Mouse (Mus musculus) testis, adult 2 months (tissue): ENCODE measurements around the gene 3110082I17Rik. TPM values are rescaled to one million over a fixed set of nuclear protein-coding genes. Genes with fewer than 3 reads are reported as not detected.
A peak's percentile ranks its signal among the peaks of the same experiment; 100 is the strongest.

Experiments
- H3K27ac ChIP-seq: fragments of 200-500 bp; 2 replicates; pipeline ENCODE4 v1.5.1; 2012; ENCODE audit warnings: low read depth, low read length; ENCODE audit not compliant: control insufficient read depth, insufficient read depth
- H3K27me3 ChIP-seq: fragments of 200-500 bp; 2 replicates; pipeline ENCODE4 v1.6.1; 2012; ENCODE audit warnings: mild to moderate bottlenecking, low read length, moderate library complexity; ENCODE audit not compliant: control insufficient read depth, insufficient read depth
- H3K36me3 ChIP-seq: fragments of 200-500 bp; 2 replicates; pipeline ENCODE4 v1.6.1; 2012; ENCODE audit warnings: mild to moderate bottlenecking, low read length; ENCODE audit not compliant: control insufficient read depth, insufficient read depth
- H3K4me1 ChIP-seq: fragments of 200-500 bp; 2 replicates; pipeline ENCODE4 v1.6.1; 2012; ENCODE audit warnings: low read length; ENCODE audit not compliant: control insufficient read depth, insufficient read depth
- H3K4me3 ChIP-seq: fragments of 200-500 bp; 2 replicates; pipeline ENCODE4 v1.5.1; 2012; ENCODE audit warnings: low read depth, mild to moderate bottlenecking, low read length, moderate library complexity, mixed read lengths; ENCODE audit not compliant: control insufficient read depth
- CTCF ChIP-seq: fragments of 200-500 bp; IDR thresholded peaks from 2 replicates; pipeline ENCODE4 v1.5.1; 2012; ENCODE audit warnings: low read depth, mild to moderate bottlenecking, inconsistent platforms, low read length, moderate library complexity; ENCODE audit not compliant: control insufficient read depth, insufficient read depth, insufficient replicate concordance
- POLR2A ChIP-seq: fragments of 200-500 bp; IDR thresholded peaks from 2 replicates; pipeline ENCODE4 v1.6.1; 2012; ENCODE audit warnings: low read depth, mild to moderate bottlenecking, inconsistent platforms, low read length, moderate library complexity; ENCODE audit not compliant: control insufficient read depth
- polyA plus RNA-seq: library from polyadenylated mRNA; depleted of rRNA; stranded (reverse); fragments of >200 nt; gene quantifications from 2 replicates; pipeline ENCODE4 v1.2.3, GENCODE M21; 2012

Gene 3110082I17Rik
- polyA plus RNA-seq, 1 experiment, result 14.9 TPM

DNA sequence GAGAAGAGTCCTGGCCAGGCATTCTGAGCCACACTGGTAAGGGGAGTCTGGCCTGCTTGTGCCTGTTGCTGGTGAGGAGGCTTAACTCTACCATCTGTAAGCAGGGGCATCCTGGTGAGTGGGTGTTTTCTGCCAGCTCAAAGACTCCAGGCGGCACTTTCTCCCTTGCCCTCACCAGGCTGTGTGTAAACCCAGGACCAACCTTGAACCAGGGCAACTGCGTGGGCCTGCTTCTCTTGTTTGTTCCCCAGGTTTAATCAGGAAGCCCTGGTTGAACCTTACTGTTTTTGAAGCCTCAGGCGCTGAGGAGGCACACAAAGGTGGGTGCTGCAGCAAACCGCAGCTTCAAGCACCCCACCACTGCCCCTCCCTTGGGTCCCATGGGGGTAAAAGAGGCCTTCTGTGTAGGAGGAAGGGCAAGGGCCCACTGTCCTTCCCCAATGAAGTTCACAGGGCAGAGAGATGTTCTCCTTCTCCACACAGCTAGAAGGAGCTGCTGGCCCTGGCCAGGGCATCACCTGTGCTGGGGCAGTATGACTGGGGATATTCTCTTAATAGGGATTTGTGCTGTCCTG lies 92.4 kb downstream of the 3110082I17Rik start:
- Histone ChIP-seq H3K4me3 (no peak overlapping the region), H3K27ac (no peak overlapping the region), H3K27me3 (no peaks in the 10 kb centered on the region), H3K4me1 (peaks cover 13% of the 10 kb centered on the region), H3K36me3 (no peaks in the 10 kb centered on the region)
- TF ChIP-seq POLR2A, result no peak
- no peak for TF ChIP-seq CTCF

DNA sequence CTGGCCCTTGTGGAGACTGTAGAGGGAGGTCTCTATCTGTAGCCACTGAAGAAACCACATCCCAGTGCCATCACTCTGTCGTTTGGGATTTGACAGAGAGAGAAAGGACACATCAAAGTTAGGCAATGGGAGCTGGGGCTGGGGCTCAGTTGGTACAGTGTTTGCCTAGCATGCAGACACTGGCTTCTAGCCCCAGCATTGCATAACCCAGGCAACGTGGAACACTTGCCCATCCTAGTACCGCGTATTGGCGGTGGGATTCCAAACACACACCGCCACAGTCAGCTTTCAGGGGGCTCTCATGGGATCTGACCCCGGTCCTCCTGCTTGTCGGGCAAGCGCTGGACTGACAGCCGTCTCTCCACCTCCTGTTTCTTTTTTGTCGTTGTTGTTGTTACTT lies 93.8 kb downstream of the 3110082I17Rik start:
- peaks cover 7% of the 10 kb centered on the region for H3K4me1 ChIP-seq
- no peak overlapping the region for H3K27ac ChIP-seq
- H3K36me3 ChIP-seq, result no peaks in the 10 kb centered on the region
- TF ChIP-seq CTCF (no peak), POLR2A (no peak)
- no peaks in the 10 kb centered on the region for H3K27me3 ChIP-seq
- H3K4me3 ChIP-seq, result no peak overlapping the region

- Histone ChIP-seq H3K4me1 (peaks cover 5% of the 10 kb centered on the region), H3K4me3 (no peak overlapping the region)
These were observed 94.5 kb downstream of the 3110082I17Rik start for GRCm38 (mm10) chr5:139365827-139366226.

GRCm38 (mm10) chr5:139364911-139365571 lies 95.3 kb downstream of the 3110082I17Rik start:
- Histone ChIP-seq H3K27ac (no peak overlapping the region), H3K4me3 (no peak overlapping the region), H3K27me3 (no peaks in the 10 kb centered on the region), H3K36me3 (no peaks in the 10 kb centered on the region), H3K4me1 (peaks cover 5% of the 10 kb centered on the region)
- TF ChIP-seq POLR2A (no peak), CTCF (no peak)

More at GRCm38 (mm10) chr5:139365827-139366226, 94.5 kb downstream of the 3110082I17Rik start:
- no peak for TF ChIP-seq CTCF
- no peak for TF ChIP-seq POLR2A
- H3K27me3 ChIP-seq, result no peaks in the 10 kb centered on the region
- H3K27ac ChIP-seq, result no peak overlapping the region
- no peaks in the 10 kb centered on the region for H3K36me3 ChIP-seq

- Histone ChIP-seq H3K36me3 (no peaks in the 10 kb centered on the region), H3K27me3 (no peaks in the 10 kb centered on the region), H3K4me3 (no peak overlapping the region), H3K4me1 (peaks cover 5% of the 10 kb centered on the region), H3K27ac (no peak overlapping the region)
- no peak for TF ChIP-seq POLR2A
- TF ChIP-seq CTCF, result peak; percentile 90
These were observed 95.9 kb downstream of the 3110082I17Rik start for GRCm38 (mm10) chr5:139364260-139364910.

DNA sequence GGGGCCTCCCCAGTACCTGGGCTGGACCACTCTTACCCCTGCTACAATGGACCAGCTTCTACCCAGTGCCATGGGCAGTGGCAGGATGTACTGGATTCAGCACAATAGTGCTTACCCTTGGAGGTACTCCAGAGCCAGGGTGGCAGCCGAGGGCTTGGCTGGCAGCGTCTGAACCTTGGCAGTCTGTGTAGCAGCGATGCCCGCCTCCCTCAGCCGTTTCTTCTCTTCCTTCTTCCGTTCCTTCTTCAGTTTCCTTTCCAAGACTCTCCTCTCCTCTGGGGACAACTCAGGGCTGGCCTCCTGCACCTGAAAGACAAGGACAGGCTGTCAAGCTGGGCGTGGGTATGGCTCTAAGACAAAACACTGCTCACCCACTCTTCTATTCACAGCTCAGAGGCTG lies 96.5 kb downstream of the 3110082I17Rik start:
- peaks cover 5% of the 10 kb centered on the region for H3K4me1 ChIP-seq
- H3K27me3 ChIP-seq, result no peaks in the 10 kb centered on the region
- no peak overlapping the region for H3K27ac ChIP-seq
- TF ChIP-seq CTCF, result no peak
- no peak for TF ChIP-seq POLR2A
- H3K4me3 ChIP-seq, result no peak overlapping the region
- H3K36me3 ChIP-seq, result no peaks in the 10 kb centered on the region

DNA sequence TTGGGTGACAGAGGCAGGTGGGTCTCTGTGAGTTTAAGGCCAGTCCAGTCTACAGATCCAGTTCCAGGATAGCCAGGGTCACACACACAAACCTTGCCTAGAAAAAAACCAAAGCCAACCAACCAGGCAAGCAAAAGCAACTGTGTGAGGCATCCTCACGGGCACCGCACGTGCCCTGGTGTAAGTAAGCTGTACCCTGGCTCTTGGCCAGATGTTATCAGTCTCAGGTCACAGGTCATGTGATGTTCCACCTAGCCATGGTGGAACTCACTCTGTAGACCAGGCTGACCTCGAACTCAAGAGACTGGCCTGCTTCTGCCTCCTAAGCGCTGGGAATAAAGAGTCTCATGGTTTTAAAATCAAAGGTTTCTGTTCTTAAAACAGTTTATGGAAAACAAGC lies 101.1 kb downstream of the 3110082I17Rik start:
- TF ChIP-seq POLR2A (no peak), CTCF (no peak)
- Histone ChIP-seq H3K4me3 (no peak overlapping the region), H3K36me3 (no peaks in the 10 kb centered on the region), H3K27me3 (no peaks in the 10 kb centered on the region), H3K4me1 (peaks cover under 1% of the 10 kb centered on the region; the same call in 1 of the 2 replicates), H3K27ac (no peak overlapping the region)
